Mouse (Mus musculus) E14TG2a.4 (cell line): ENCODE results near the gene Gpr153.
A peak's percentile ranks its signal among the peaks of the same experiment; 100 is the strongest.

Source experiments
- CTCF ChIP-seq: conservative IDR thresholded peaks from 2 replicates; pipeline ENCODE4 v1.5.1; 2014; ENCODE audit warnings: low read length
- NANOG ChIP-seq: IDR thresholded peaks from 2 replicates; pipeline ENCODE4 v1.6.1; 2014; ENCODE audit warnings: borderline replicate concordance, low read length, mixed read lengths
- POU5F1 ChIP-seq: IDR thresholded peaks from 2 replicates; pipeline ENCODE4 v1.6.1; 2014; ENCODE audit warnings: low read length, borderline replicate concordance

GRCm38 (mm10) chr4:152276389-152277347 is 2.6 kb downstream of the Gpr153 start:
- TF ChIP-seq CTCF (peak; percentile 100), NANOG (no peak), POU5F1 (no peak)
